Mouse (Mus musculus): ENCODE results near the gene Ninj2. TPM values are rescaled to one million over a fixed set of nuclear protein-coding genes. Genes with fewer than 3 reads are reported as not detected.

Ninj2 gene
- total RNA-seq, 2 experiments from 2014 or later: not detected

- intact Hi-C loops (cut with DNase I): no loop called here
- no peak for DNase-seq
Observed at GRCm38 (mm10) chr6:120230441-120230840, 137.3 kb downstream of the Ninj2 start.

- intact Hi-C loops (cut with DNase I): no loop called here
- no peak for DNase-seq
Observed at GRCm38 (mm10) chr6:120232885-120233284, 139.7 kb downstream of the Ninj2 start.

DNA sequence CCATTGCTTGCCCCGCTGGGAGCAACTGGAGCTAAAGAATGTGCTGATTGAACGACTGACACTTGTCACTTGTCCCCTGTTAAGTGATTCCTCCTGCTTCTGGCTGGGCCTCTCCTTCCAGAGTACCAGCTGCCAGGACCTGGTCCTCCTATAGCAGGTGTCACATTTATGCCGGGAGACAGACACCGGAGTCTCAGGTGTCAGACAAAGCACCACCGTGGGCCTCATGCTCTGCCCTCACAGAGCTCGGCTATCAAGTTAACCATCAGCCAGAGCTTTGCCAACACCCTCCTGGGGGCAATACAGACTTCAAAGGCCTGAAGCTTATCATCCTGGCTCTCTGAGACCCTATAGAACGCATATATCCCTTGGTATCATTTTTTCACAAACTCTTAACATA lies 142.7 kb downstream of the Ninj2 start:
- intact Hi-C loops (cut with DNase I): no loop called here
- DNase-seq: no peak

- DNase-seq: no peak
- intact Hi-C loops (cut with DNase I): no loop called here
Observed at GRCm38 (mm10) chr6:120240461-120240860, 147.3 kb downstream of the Ninj2 start.

DNA sequence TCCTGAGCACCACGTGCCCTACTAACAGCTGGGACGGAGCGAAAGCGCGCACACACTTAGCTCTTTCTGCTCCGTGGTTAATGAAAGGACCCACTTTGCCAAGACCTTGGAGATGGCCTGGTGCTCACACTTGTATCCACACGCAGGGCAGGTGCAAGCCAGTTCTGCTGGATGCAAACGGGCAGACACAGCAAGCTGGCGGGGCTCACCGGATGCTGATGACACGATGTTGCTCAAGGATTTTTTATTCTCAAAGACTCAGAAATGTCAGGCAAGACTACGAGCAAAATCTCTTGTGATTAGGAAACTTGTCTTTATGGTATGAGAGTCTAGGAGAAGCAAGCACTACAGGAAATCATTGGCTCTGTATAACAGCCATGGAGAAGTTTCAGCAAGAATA lies 148.3 kb downstream of the Ninj2 start:
- intact Hi-C loops (cut with DNase I): no loop called here
- no peak for DNase-seq

GRCm38 (mm10) chr6:120242530-120242929 lies 149.4 kb downstream of the Ninj2 start:
- no peak for DNase-seq
- intact Hi-C loops (cut with DNase I): no loop called here

GRCm38 (mm10) chr6:120243250-120243649 lies 150.1 kb downstream of the Ninj2 start:
- intact Hi-C loops (cut with DNase I): no loop called here
- DNase-seq: no peak

DNA sequence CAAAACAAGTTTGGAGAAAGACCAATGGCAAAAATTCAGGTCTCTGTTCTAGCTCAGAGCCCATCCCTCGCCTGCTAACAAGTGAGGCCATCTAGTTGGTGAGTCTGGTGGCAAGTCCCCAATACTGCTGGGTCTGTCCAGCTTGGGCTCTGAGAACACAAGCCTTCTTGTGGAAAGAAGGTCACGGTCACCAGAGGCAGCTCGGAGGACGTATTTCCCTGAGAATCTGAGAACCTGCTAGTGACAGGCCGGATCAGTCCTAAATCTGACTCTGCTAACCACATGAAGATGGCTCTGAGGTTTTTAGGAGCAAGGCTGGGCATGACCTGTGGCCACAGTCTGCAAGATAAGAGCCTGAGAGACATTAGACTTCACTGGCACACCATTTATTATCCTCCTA lies 153.5 kb downstream of the Ninj2 start:
- DNase-seq: no peak
- intact Hi-C loops (cut with DNase I): no loop called here

GRCm38 (mm10) chr6:120249831-120250230 lies 156.7 kb downstream of the Ninj2 start:
- DNase-seq: no peak
- intact Hi-C loops (cut with DNase I): no loop called here

Other genes starting within 250 kb of the Ninj2 start
- 10 to 100 TPM; 36.9 to 39.9 TPM for gene Erc1, start 245.2 kb upstream of the Ninj2 start, total RNA-seq (2021)
- 10 to 100 TPM; 12.3 to 14.3 TPM for gene Rad52, start 190.7 kb upstream of the Ninj2 start, total RNA-seq (2021)
- 100 to 1,000 TPM; 303 to 324 TPM for gene Wnk1, start 54.7 kb upstream of the Ninj2 start, total RNA-seq (2021)
- gene D330020A13Rik, start 201.0 kb downstream of the Ninj2 start, total RNA-seq (2021): not detected
- under 1 TPM; 0.29 to 0.50 TPM for gene B4galnt3, start 201.2 kb downstream of the Ninj2 start, total RNA-seq (2021)